Mouse (Mus musculus) CD4-positive, CD25-positive, alpha-beta regulatory T cell (primary cell): ENCODE results near the gene Cmtm2b. TPM values are rescaled to one million over a fixed set of nuclear protein-coding genes. Genes with fewer than 3 reads are reported as not detected.

ENCODE experiments used
- polyA plus RNA-seq: library from polyadenylated mRNA; unstranded; fragments of 100-300 nt; shearing (Covaris generic); gene quantifications from one replicate; pipeline ENCODE4 v1.2.1, GENCODE M21; 2017

Cmtm2b gene
- not detected for polyA plus RNA-seq

GRCm38 (mm10) chr8:104321930-104322329 lies at the start of gene Cmtm2b:
Gene Cmtm2b, plus strand, starts transcription at chr8:104322230.

GRCm38 (mm10) chr8:104293081-104293480 lies 28.9 kb upstream of the Cmtm2b start, which contains the start of gene Cmtm2a:
Gene Cmtm2a, minus strand, starts transcription at chr8:104293181.

GRCm38 (mm10) chr8:104309441-104310155 lies 12.4 kb upstream of the Cmtm2b start, which contains the start of the genes Gm45711 and Cmtm1:
Gene Gm45711, minus strand, starts transcription at chr8:104310081.
Gene Cmtm1, minus strand, starts transcription at chr8:104310145.

GRCm38 (mm10) chr8:104321267-104321666 lies 763 bp upstream of the Cmtm2b start, which contains the start of gene Gm11020:
Gene Gm11020, plus strand, starts transcription at chr8:104321567.

GRCm38 (mm10) chr8:104339229-104339982 lies 17.4 kb downstream of the Cmtm2b start, which contains the start of gene Cmtm3:
Gene Cmtm3, plus strand, starts transcription at chr8:104339410.

Other genes starting within 250 kb of the Cmtm2b start
- gene Cdh5, start 220.6 kb upstream of the Cmtm2b start, polyA plus RNA-seq: 0.22 TPM
- gene Bean1, start 151.8 kb upstream of the Cmtm2b start, polyA plus RNA-seq: not detected
- 97.1 TPM for gene Tk2, start 73.7 kb upstream of the Cmtm2b start, polyA plus RNA-seq
- 106 TPM for gene Cklf, start 71.4 kb upstream of the Cmtm2b start, polyA plus RNA-seq
- 0.35 TPM for gene Cmtm2a, start 29.0 kb upstream of the Cmtm2b start, polyA plus RNA-seq
- not detected for gene Gm45711, start 12.1 kb upstream of the Cmtm2b start, polyA plus RNA-seq
- gene Cmtm1, start 12.1 kb upstream of the Cmtm2b start, polyA plus RNA-seq: 0.11 TPM
- gene Gm11020, start 663 bp upstream of the Cmtm2b start, polyA plus RNA-seq: not detected
- gene Cmtm3, start 17.2 kb downstream of the Cmtm2b start, polyA plus RNA-seq: 25.9 TPM
- gene Cmtm4, start 73.6 kb downstream of the Cmtm2b start, polyA plus RNA-seq: 0.31 TPM
- 39.2 TPM for gene Dync1li2, start 120.8 kb downstream of the Cmtm2b start, polyA plus RNA-seq
- not detected for gene Terb1, start 187.7 kb downstream of the Cmtm2b start, polyA plus RNA-seq
- gene Nae1, start 212.4 kb downstream of the Cmtm2b start, polyA plus RNA-seq: 95.3 TPM
- 3.8 TPM for gene Car7, start 212.5 kb downstream of the Cmtm2b start, polyA plus RNA-seq